Mouse (Mus musculus): Measurements from ENCODE around the gene Pcp2. TPM values are rescaled to one million over a fixed set of nuclear protein-coding genes. Genes with fewer than 3 reads are reported as not detected.

The Pcp2 gene
- polyA plus RNA-seq, 1 experiment from 2014 or later, result 0.41 TPM

- H3K9ac ChIP-seq (replicated peaks; ENCODE audit: low read depth, low read length), result no peak overlapping the region
- no peak for ATAC-seq
- no peak overlapping the region for H3K27ac ChIP-seq (ENCODE audit: low read length)
- H3K4me3 ChIP-seq (replicated peaks; ENCODE audit: low read length), result no peak overlapping the region
- 78% methylated on average over 11 of the region's 11 CpGs for WGBS
- peaks cover 4% of the 10 kb centered on the region; the same call in 1 of the 2 replicates for H3K4me1 ChIP-seq (replicated peaks; ENCODE audit: control insufficient read depth, insufficient read depth, low read length)
- H3K4me2 ChIP-seq (ENCODE audit: low read length), result no peak overlapping the region
- no peaks in the 10 kb centered on the region for H3K27me3 ChIP-seq (replicated peaks; ENCODE audit: control insufficient read depth, insufficient read depth, low read length)
- no peaks in the 10 kb centered on the region for H3K9me3 ChIP-seq (ENCODE audit: control insufficient read depth, low read length)
- H3K36me3 ChIP-seq (ENCODE audit: control insufficient read depth, insufficient read depth), result no peaks in the 10 kb centered on the region
Measured at GRCm38 (mm10) chr8:3654726-3655508, 29.6 kb upstream of the Pcp2 start.

GRCm38 (mm10) chr8:3652845-3653244 lies 27.5 kb upstream of the Pcp2 start:
- no peaks in the 10 kb centered on the region for H3K9me3 ChIP-seq (ENCODE audit: control insufficient read depth, low read length)
- no peak overlapping the region for H3K27ac ChIP-seq (ENCODE audit: low read length)
- no peak for ATAC-seq
- no peaks in the 10 kb centered on the region for H3K36me3 ChIP-seq (ENCODE audit: control insufficient read depth, insufficient read depth)
- WGBS, result 65% methylated on average over 3 of the region's 3 CpGs
- no peak overlapping the region for H3K4me3 ChIP-seq (replicated peaks; ENCODE audit: low read length)
- peaks cover 4% of the 10 kb centered on the region; the same call in 1 of the 2 replicates for H3K4me1 ChIP-seq (replicated peaks; ENCODE audit: control insufficient read depth, insufficient read depth, low read length)
- H3K27me3 ChIP-seq (replicated peaks; ENCODE audit: control insufficient read depth, insufficient read depth, low read length), result no peaks in the 10 kb centered on the region
- H3K9ac ChIP-seq (replicated peaks; ENCODE audit: low read depth, low read length), result no peak overlapping the region
- no peak overlapping the region for H3K4me2 ChIP-seq (ENCODE audit: low read length)

- H3K36me3 ChIP-seq (ENCODE audit: control insufficient read depth, insufficient read depth), result no peaks in the 10 kb centered on the region
- H3K4me2 ChIP-seq (ENCODE audit: low read length), result no peak overlapping the region
- H3K9ac ChIP-seq (replicated peaks; ENCODE audit: low read depth, low read length), result no peak overlapping the region
- H3K4me3 ChIP-seq (replicated peaks; ENCODE audit: low read length), result no peak overlapping the region
- H3K4me1 ChIP-seq (replicated peaks; ENCODE audit: control insufficient read depth, insufficient read depth, low read length), result no peaks in the 10 kb centered on the region
- 42% methylated on average over 1 of the region's 1 CpGs for WGBS
- no peaks in the 10 kb centered on the region for H3K9me3 ChIP-seq (ENCODE audit: control insufficient read depth, low read length)
- ATAC-seq, result no peak
- H3K27me3 ChIP-seq (replicated peaks; ENCODE audit: control insufficient read depth, insufficient read depth, low read length), result no peaks in the 10 kb centered on the region
- H3K27ac ChIP-seq (ENCODE audit: low read length), result no peak overlapping the region
Measured at GRCm38 (mm10) chr8:3648990-3649389, 23.6 kb upstream of the Pcp2 start.

- Histone ChIP-seq H3K4me2 (ENCODE audit: low read length) (no peak overlapping the region), H3K4me1 (replicated peaks; ENCODE audit: control insufficient read depth, insufficient read depth, low read length) (no peaks in the 10 kb centered on the region), H3K4me3 (replicated peaks; ENCODE audit: low read length) (no peak overlapping the region), H3K27ac (ENCODE audit: low read length) (no peak overlapping the region), H3K9ac (replicated peaks; ENCODE audit: low read depth, low read length) (no peak overlapping the region), H3K36me3 (ENCODE audit: control insufficient read depth, insufficient read depth) (no peaks in the 10 kb centered on the region), H3K9me3 (ENCODE audit: control insufficient read depth, low read length) (no peaks in the 10 kb centered on the region), H3K27me3 (replicated peaks; ENCODE audit: control insufficient read depth, insufficient read depth, low read length) (no peaks in the 10 kb centered on the region)
- 85% methylated on average over 2 of the region's 2 CpGs for WGBS
- no peak for ATAC-seq
Measured at GRCm38 (mm10) chr8:3648268-3648667, 22.9 kb upstream of the Pcp2 start.

- Histone ChIP-seq H3K27ac (ENCODE audit: low read length) (no peak overlapping the region), H3K27me3 (replicated peaks; ENCODE audit: control insufficient read depth, insufficient read depth, low read length) (no peaks in the 10 kb centered on the region), H3K9me3 (ENCODE audit: control insufficient read depth, low read length) (no peaks in the 10 kb centered on the region), H3K36me3 (ENCODE audit: control insufficient read depth, insufficient read depth) (no peaks in the 10 kb centered on the region), H3K9ac (replicated peaks; ENCODE audit: low read depth, low read length) (no peak overlapping the region), H3K4me2 (ENCODE audit: low read length) (no peak overlapping the region), H3K4me1 (replicated peaks; ENCODE audit: control insufficient read depth, insufficient read depth, low read length) (no peaks in the 10 kb centered on the region), H3K4me3 (replicated peaks; ENCODE audit: low read length) (no peak overlapping the region)
- ATAC-seq, result no peak
- 84% methylated on average over 4 of the region's 4 CpGs for WGBS
Measured at GRCm38 (mm10) chr8:3647561-3647960, 22.2 kb upstream of the Pcp2 start.

GRCm38 (mm10) chr8:3646824-3647531 lies 21.6 kb upstream of the Pcp2 start:
- 83% methylated on average over 6 of the region's 6 CpGs for WGBS

GRCm38 (mm10) chr8:3645804-3646203 lies 20.5 kb upstream of the Pcp2 start:
- H3K27ac ChIP-seq (ENCODE audit: low read length), result no peak overlapping the region
- no peak overlapping the region for H3K4me3 ChIP-seq (replicated peaks; ENCODE audit: low read length)
- ATAC-seq, result no peak
- no peaks in the 10 kb centered on the region for H3K4me1 ChIP-seq (replicated peaks; ENCODE audit: control insufficient read depth, insufficient read depth, low read length)
- H3K9ac ChIP-seq (replicated peaks; ENCODE audit: low read depth, low read length), result no peak overlapping the region
- WGBS, result 29% methylated on average over 5 of the region's 5 CpGs
- H3K27me3 ChIP-seq (replicated peaks; ENCODE audit: control insufficient read depth, insufficient read depth, low read length), result no peaks in the 10 kb centered on the region
- H3K4me2 ChIP-seq (ENCODE audit: low read length), result no peak overlapping the region
- H3K36me3 ChIP-seq (ENCODE audit: control insufficient read depth, insufficient read depth), result no peaks in the 10 kb centered on the region
- H3K9me3 ChIP-seq (ENCODE audit: control insufficient read depth, low read length), result no peaks in the 10 kb centered on the region

More at GRCm38 (mm10) chr8:3646824-3647531, 21.6 kb upstream of the Pcp2 start:
- H3K9ac ChIP-seq (replicated peaks; ENCODE audit: low read depth, low read length), result no peak overlapping the region
- no peak for ATAC-seq
- H3K27ac ChIP-seq (ENCODE audit: low read length), result no peak overlapping the region
- H3K36me3 ChIP-seq (ENCODE audit: control insufficient read depth, insufficient read depth), result no peaks in the 10 kb centered on the region
- H3K9me3 ChIP-seq (ENCODE audit: control insufficient read depth, low read length), result no peaks in the 10 kb centered on the region
- no peaks in the 10 kb centered on the region for H3K27me3 ChIP-seq (replicated peaks; ENCODE audit: control insufficient read depth, insufficient read depth, low read length)
- H3K4me1 ChIP-seq (replicated peaks; ENCODE audit: control insufficient read depth, insufficient read depth, low read length), result no peaks in the 10 kb centered on the region
- H3K4me2 ChIP-seq (ENCODE audit: low read length), result no peak overlapping the region
- no peak overlapping the region for H3K4me3 ChIP-seq (replicated peaks; ENCODE audit: low read length)

- Histone ChIP-seq H3K4me2 (ENCODE audit: low read length) (peak overlapping the region; percentile 63), H3K27me3 (replicated peaks; ENCODE audit: control insufficient read depth, insufficient read depth, low read length) (0 out of 2 replicates have a peak, but pooled peaks cover 2% of the 10 kb centered on the region), H3K9me3 (ENCODE audit: control insufficient read depth, low read length) (no peaks in the 10 kb centered on the region), H3K4me1 (replicated peaks; ENCODE audit: control insufficient read depth, insufficient read depth, low read length) (peaks cover 7% of the 10 kb centered on the region; the same call in 1 of the 2 replicates), H3K27ac (ENCODE audit: low read length) (no peak overlapping the region), H3K4me3 (replicated peaks; ENCODE audit: low read length) (peak overlapping the region; percentile 54), H3K9ac (replicated peaks; ENCODE audit: low read depth, low read length) (peak overlapping the region; percentile 56), H3K36me3 (ENCODE audit: control insufficient read depth, insufficient read depth) (no peaks in the 10 kb centered on the region)
- WGBS, result 13% methylated on average over 8 of the region's 8 CpGs
- no peak for ATAC-seq
Measured at GRCm38 (mm10) chr8:3631478-3631875, 6.1 kb upstream of the Pcp2 start.

- H3K27me3 ChIP-seq (replicated peaks; ENCODE audit: control insufficient read depth, insufficient read depth, low read length), result 0 out of 2 replicates have a peak, but pooled peaks cover 2% of the 10 kb centered on the region
- H3K9ac ChIP-seq (replicated peaks; ENCODE audit: low read depth, low read length), result peak within 1 kb of the TSS; percentile 56
- H3K27ac ChIP-seq (ENCODE audit: low read length), result no peak within 1 kb of the TSS
- no peaks in the 10 kb centered on the region for H3K36me3 ChIP-seq (ENCODE audit: control insufficient read depth, insufficient read depth)
- H3K4me2 ChIP-seq (ENCODE audit: low read length), result peak within 1 kb of the TSS; percentile 63
- 5% methylated on average over 47 of the region's 47 CpGs for WGBS
- H3K9me3 ChIP-seq (ENCODE audit: control insufficient read depth, low read length), result no peaks in the 10 kb centered on the region
- peaks cover 7% of the 10 kb centered on the region; the same call in 1 of the 2 replicates for H3K4me1 ChIP-seq (replicated peaks; ENCODE audit: control insufficient read depth, insufficient read depth, low read length)
- ATAC-seq, result peak; percentile 87
- H3K4me3 ChIP-seq (replicated peaks; ENCODE audit: low read length), result peak within 1 kb of the TSS; percentile 54
Measured at GRCm38 (mm10) chr8:3630647-3631477, 5.5 kb upstream of the Pcp2 start, which contains the start of gene Stxbp2. Stxbp2 (plus strand) TSS chr8:3630955.

All from forebrain, embryonic 16.5 days (tissue).